Mouse (Mus musculus) left cerebral cortex, adult 2 months (tissue): ENCODE data around the gene Muc2. TPM values are rescaled to one million over a fixed set of nuclear protein-coding genes. Genes with fewer than 3 reads are reported as not detected.

Source experiments
- DNase-seq, 2 experiments: peaks; one replicate each; pipeline ENCODE4 v3.0.0; 2021 to 2022; ENCODE audit warnings: low spot score in 2 of 2, mixed read lengths in 1 of 2; ENCODE audit errors: extremely low spot score in 1 of 2
- H3K27ac ChIP-seq: fragments of 200-600 bp; 2 replicates; pipeline ENCODE4 v1.8.1; 2022
- H3K4me3 ChIP-seq: fragments of 200-600 bp; 2 replicates; pipeline ENCODE4 v1.8.1; 2022
- CTCF ChIP-seq: fragments of 200-600 bp; IDR thresholded peaks from 2 replicates; pipeline ENCODE4 v1.8.1; 2022; ENCODE audit warnings: antibody characterized with exemption, mild to moderate bottlenecking, moderate library complexity
- intact Hi-C: fragments of 180-260 bp; cut with DNase I; formaldehyde crosslinking; loops from one replicate; pipeline ENCODE4 v1.15.1; 2025
- total RNA-seq, 2 experiments: library from RNA; stranded (reverse); gene quantifications; 2 replicates each; pipeline ENCODE4 v1.2.3; 2021

Muc2 gene
- total RNA-seq, 2 experiments from 2014 or later: 0.61 to 0.65 TPM

- TF ChIP-seq CTCF: no peak
- no peak overlapping the region for H3K27ac ChIP-seq
- H3K4me3 ChIP-seq: no peak overlapping the region
- DNase-seq: no peak
- intact Hi-C loops: no loop called here
Measured at GRCm38 (mm10) chr7:141772058-141772557, 82.0 kb downstream of the Muc2 start.

GRCm38 (mm10) chr7:141774855-141775254, 84.7 kb downstream of the Muc2 start:
- H3K4me3 ChIP-seq: no peak overlapping the region
- DNase-seq: no peak
- TF ChIP-seq CTCF: no peak
- H3K27ac ChIP-seq: no peak overlapping the region
- intact Hi-C loops: no loop called here

- Histone ChIP-seq H3K4me3 (no peak overlapping the region), H3K27ac (no peak overlapping the region)
- no peak for TF ChIP-seq CTCF
- intact Hi-C loops: no loop called here
- no peak for DNase-seq
Measured at GRCm38 (mm10) chr7:141776199-141776598, 86.1 kb downstream of the Muc2 start.

GRCm38 (mm10) chr7:141788677-141789452, 98.7 kb downstream of the Muc2 start, which contains the start of gene Muc5ac:
Muc5ac (plus strand) TSS chr7:141788972.
- intact Hi-C loops: no loop called here
- no peak within 1 kb of the TSS for H3K27ac ChIP-seq
- no peak for DNase-seq
- no peak within 1 kb of the TSS for H3K4me3 ChIP-seq
- TF ChIP-seq CTCF: no peak

GRCm38 (mm10) chr7:141794251-141794650, 104.1 kb downstream of the Muc2 start:
- no peak for TF ChIP-seq CTCF
- no peak for DNase-seq
- intact Hi-C loops: no loop called here
- Histone ChIP-seq H3K27ac (no peak overlapping the region), H3K4me3 (no peak overlapping the region)

- DNase-seq: no peak
- Histone ChIP-seq H3K27ac (no peak overlapping the region), H3K4me3 (no peak overlapping the region)
- TF ChIP-seq CTCF: no peak
- intact Hi-C loops: no loop called here
Measured at GRCm38 (mm10) chr7:141803206-141803605, 113.1 kb downstream of the Muc2 start.

Other genes with a start within 250 kb of the Muc2 start
- gene Pidd1, start 246.3 kb upstream of the Muc2 start, total RNA-seq: 1 to 10 TPM in 1 of 2 experiments, under 1 TPM in 1; 0.93 to 1.2 TPM
- 100 to 1,000 TPM; 552 to 567 TPM for gene Rplp2, start 243.0 kb upstream of the Muc2 start, total RNA-seq
- gene Pnpla2, start 235.1 kb upstream of the Muc2 start, total RNA-seq: 10 to 100 TPM; 26.0 to 31.7 TPM
- 1 to 10 TPM; 3.7 to 5.1 TPM for gene Cracr2b, start 229.2 kb upstream of the Muc2 start, total RNA-seq
- gene Cd151, start 222.9 kb upstream of the Muc2 start, total RNA-seq: 10 to 100 TPM; 30.7 to 31.4 TPM
- 10 to 100 TPM; 38.4 to 42.3 TPM for gene Polr2l, start 215.2 kb upstream of the Muc2 start, total RNA-seq
- gene Tspan4, start 215.1 kb upstream of the Muc2 start, total RNA-seq: 10 to 100 TPM; 13.7 to 14.4 TPM
- 10 to 100 TPM; 59.2 to 72.0 TPM for gene Chid1, start 150.5 kb upstream of the Muc2 start, total RNA-seq
- gene Ap2a2, start 128.2 kb upstream of the Muc2 start, total RNA-seq: 100 to 1,000 TPM; 191 to 201 TPM
- not detected for gene Muc6, start 35.0 kb upstream of the Muc2 start, total RNA-seq
- not detected for gene Muc5ac, start 98.6 kb downstream of the Muc2 start, total RNA-seq
- gene Muc5b, start 148.7 kb downstream of the Muc2 start, total RNA-seq: not detected
- gene Tollip, start 228.2 kb downstream of the Muc2 start, total RNA-seq: 100 to 1,000 TPM; 116 to 132 TPM